Comparison of ENCODE assay signal across 8 mouse cellular contexts in the genomic region with DNA sequence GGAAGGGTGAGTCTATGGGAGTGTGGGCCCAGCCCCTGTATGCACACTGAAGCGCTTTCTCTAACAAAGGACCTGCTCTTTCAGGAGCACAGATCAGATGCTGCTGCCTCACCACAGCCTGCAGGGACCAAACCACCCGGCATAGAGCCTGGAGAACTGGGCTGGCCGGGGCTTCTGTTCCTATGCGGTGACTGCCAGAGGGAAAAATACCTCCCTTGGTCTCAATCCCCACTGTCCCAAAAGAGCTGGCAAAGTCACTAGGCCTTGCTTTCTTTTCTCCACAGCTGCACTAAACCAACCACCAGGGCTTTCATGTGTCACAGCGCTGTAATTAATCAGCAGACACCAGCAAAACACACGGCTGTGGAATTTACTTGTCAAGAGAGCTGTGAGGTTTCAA.
DNase-seq lines count a peak whose midpoint lies in the region; ATAC-seq and TF ChIP-seq lines count a peak whose summit lies in the region.

No protein-coding gene starts in this region.

- H3K4me3 ChIP-seq in spleen, adult 2 months (ENCODE audit: extremely low read depth, insufficient read depth, insufficient read length): no peak overlapping the region
- H3K4me3 ChIP-seq in limb, embryonic 11.5 days (ENCODE audit: low read depth, low read length): no peak overlapping the region

- H3K4me2 ChIP-seq in limb, embryonic 11.5 days (ENCODE audit: low read depth, severe bottlenecking): no peak overlapping the region

- H3K4me1 ChIP-seq in spleen, adult 2 months (ENCODE audit: control insufficient read depth, insufficient read depth, insufficient read length): peaks cover 5% of the 10 kb centered on the region; the same call in 1 of the 2 replicates
- H3K4me1 ChIP-seq in limb, embryonic 11.5 days (ENCODE audit: control insufficient read depth, insufficient read depth, low read length): peaks cover 17% of the 10 kb centered on the region

- WGBS in spleen, adult 2 months: 84% methylated on average over 6 of the region's 6 CpGs
- WGBS in limb, embryonic 11.5 days: 26% methylated on average over 6 of the region's 6 CpGs

- peak; percentile 17 for DNase-seq in adrenal gland, postnatal 14 days
- DNase-seq in adrenal gland, postnatal 4 days (ENCODE audit: low spot score in 2 of 2): no peak
- no peak for DNase-seq in spleen, adult 2 months (ENCODE audit: low read depth in 1 of 2, low spot score in 2 of 2)
- no peak for DNase-seq in spleen, postnatal 36 days (ENCODE audit: low spot score in 2 of 2)
- DNase-seq in limb, embryonic 11.5 days (ENCODE audit: low spot score): peak; percentile 63
- no peak for DNase-seq in cerebellum, postnatal 25 days

- TF ChIP-seq POLR2A in spleen, adult 2 months (IDR thresholded peaks at IDR 0.05; ENCODE audit: low read depth, low read length): no peak

- H3K9me3 ChIP-seq in limb, embryonic 11.5 days (ENCODE audit: control insufficient read depth, low read length): no peaks in the 10 kb centered on the region

- peaks cover 5% of the 10 kb centered on the region for H3K36me3 ChIP-seq in spleen, adult 2 months (ENCODE audit: control insufficient read depth, insufficient read depth, low read length)
- no peaks in the 10 kb centered on the region for H3K36me3 ChIP-seq in limb, embryonic 11.5 days (ENCODE audit: control insufficient read depth, insufficient read depth, low read length)

- H3K27me3 ChIP-seq in spleen, adult 2 months (ENCODE audit: control insufficient read depth, insufficient read depth, low read length): no peaks in the 10 kb centered on the region
- H3K27me3 ChIP-seq in limb, embryonic 11.5 days (ENCODE audit: control insufficient read depth, insufficient read depth, low read length): no peaks in the 10 kb centered on the region

- H3K27ac ChIP-seq in spleen, adult 2 months (ENCODE audit: insufficient read depth, low read length): peak overlapping the region; percentile 9; the same call in 1 of the 2 replicates
- peak overlapping the region; percentile 78; the same call in 1 of the 2 replicates for H3K27ac ChIP-seq in limb, embryonic 11.5 days (replicated peaks; ENCODE audit: low read depth, low read length)

- H3K9ac ChIP-seq in limb, embryonic 11.5 days (ENCODE audit: low read length): no peak overlapping the region

- ATAC-seq in limb, embryonic 11.5 days (ENCODE audit: insufficient number of reproducible peaks, low FRiP score, low TSS enrichment, low read depth): no peak
- ATAC-seq in erythroid progenitor cell, adult 5-6 weeks (replicated peaks; ENCODE audit: low FRiP score, poor library complexity, severe bottlenecking): no peak
- no peak for ATAC-seq in cerebellum, adult (ENCODE audit: insufficient number of reproducible peaks, low FRiP score, low TSS enrichment)

- no peak for TF ChIP-seq CTCF in spleen, adult 2 months (IDR thresholded peaks at IDR 0.05; ENCODE audit: extremely low read depth, insufficient read depth, insufficient read length, insufficient replicate concordance)

Comparison
In these comparisons a context has a peak if more than half of its experiments do, and no peak if none do; other contexts are left out.
1. DNase-seq: peak in adrenal gland, postnatal 14 days (single experiment) and limb, embryonic 11.5 days (single experiment); none in adrenal gland, postnatal 4 days (0 of 2), spleen, adult 2 months (0 of 2), spleen, postnatal 36 days (0 of 2) and cerebellum, postnatal 25 days (0 of 2).